Mouse (Mus musculus): ENCODE measurements around the gene Tecpr2.
A peak's percentile ranks its signal among the peaks of the same experiment; 100 is the strongest.

- TF ChIP-seq CTCF (IDR thresholded peaks at IDR 0.05; ENCODE audit: borderline replicate concordance, insufficient read depth, low read depth, low read length) (peak; percentile 95), POLR2A (IDR thresholded peaks at IDR 0.05; ENCODE audit: borderline replicate concordance, insufficient read depth, low read length) (no peak)
These were observed 45.6 kb upstream of the Tecpr2 start for GRCm38 (mm10) chr12:110843194-110844048.
